ENCODE assay signal across 8 mouse cellular contexts in genomic region chr17:9168411-9168810, GRCm38 (mm10).
DNase-seq lines count a peak whose midpoint lies in the region; ATAC-seq and TF ChIP-seq lines count a peak whose summit lies in the region.

No protein-coding gene starts in this region.

- H3K4me2 ChIP-seq in forebrain, embryonic 11.5 days (ENCODE audit: low read depth, low read length, severe bottlenecking): peak overlapping the region; percentile 89
- peak overlapping the region; percentile 92 for H3K4me2 ChIP-seq in heart, embryonic 14.5 days (ENCODE audit: low read length)
- H3K4me2 ChIP-seq in kidney, postnatal 0 days (ENCODE audit: low read length): peak overlapping the region; percentile 76
- H3K4me2 ChIP-seq in myocyte (ENCODE audit: low read depth): peak overlapping the region; percentile 81

- peak; percentile 75 for ATAC-seq in forebrain, embryonic 11.5 days (replicated peaks; ENCODE audit: low FRiP score)
- no peak for ATAC-seq in heart, embryonic 14.5 days (ENCODE audit: insufficient number of reproducible peaks, insufficient read depth, low FRiP score, low read depth)
- no peak; the same call in 1 of the 2 replicates for ATAC-seq in kidney, postnatal 0 days (replicated peaks; ENCODE audit: low FRiP score, low read depth)

- no peak for TF ChIP-seq POLR2A in liver, adult 2 months (IDR thresholded peaks at IDR 0.05; ENCODE audit: extremely low read depth, insufficient read depth, low read length)
- TF ChIP-seq POLR2A in myocyte (IDR thresholded peaks at IDR 0.05; ENCODE audit: insufficient read length, low read depth): no peak

- H3K79me2 ChIP-seq in liver, adult 2 months (ENCODE audit: control insufficient read depth, insufficient read depth, low read length): no peaks in the 10 kb centered on the region
- no peaks in the 10 kb centered on the region for H3K79me2 ChIP-seq in myocyte (ENCODE audit: control insufficient read depth, insufficient read depth)

- TF ChIP-seq CTCF in kidney, postnatal 0 days (IDR thresholded peaks at IDR 0.05; ENCODE audit: low read depth): peak; percentile 98
- TF ChIP-seq CTCF in liver, adult 2 months (IDR thresholded peaks at IDR 0.05; ENCODE audit: low read depth, low read length): peak; percentile 90

- H3K4me1 ChIP-seq in forebrain, embryonic 11.5 days (replicated peaks; ENCODE audit: control insufficient read depth, insufficient read depth, low read length): peaks cover 7% of the 10 kb centered on the region; the same call in 1 of the 2 replicates
- H3K4me1 ChIP-seq in heart, embryonic 14.5 days (ENCODE audit: control insufficient read depth in 2 of 2, insufficient read depth in 2 of 2, low read length in 2 of 2): peaks cover 3 to 7% of the 10 kb centered on the region in 2 experiments; a peak in 2 of 4 replicates
- peaks cover 12% of the 10 kb centered on the region; the same call in 1 of the 2 replicates for H3K4me1 ChIP-seq in kidney, postnatal 0 days (replicated peaks; ENCODE audit: insufficient read depth, low read length)
- 0 out of 2 replicates have a peak, but pooled peaks cover 1% of the 10 kb centered on the region for H3K4me1 ChIP-seq in liver, adult 2 months (ENCODE audit: control insufficient read depth, insufficient read depth, low read length)

- H3K9me3 ChIP-seq in forebrain, embryonic 11.5 days (ENCODE audit: control insufficient read depth, low read length): no peaks in the 10 kb centered on the region
- H3K9me3 ChIP-seq in heart, embryonic 14.5 days (ENCODE audit: control insufficient read depth, low read length): no peaks in the 10 kb centered on the region
- H3K9me3 ChIP-seq in kidney, postnatal 0 days (replicated peaks; ENCODE audit: low read length): no peaks in the 10 kb centered on the region

- H3K36me3 ChIP-seq in forebrain, embryonic 11.5 days (ENCODE audit: control insufficient read depth, insufficient read depth, low read length): no peaks in the 10 kb centered on the region
- H3K36me3 ChIP-seq in heart, embryonic 14.5 days (ENCODE audit: control insufficient read depth, insufficient read depth, low read length): no peaks in the 10 kb centered on the region
- H3K36me3 ChIP-seq in kidney, postnatal 0 days (ENCODE audit: insufficient read depth, low read length): no peaks in the 10 kb centered on the region
- no peaks in the 10 kb centered on the region for H3K36me3 ChIP-seq in liver, adult 2 months (ENCODE audit: control insufficient read depth, insufficient read depth, low read length)
- H3K36me3 ChIP-seq in myocyte (ENCODE audit: control insufficient read depth, insufficient read depth): no peaks in the 10 kb centered on the region

- no peaks in the 10 kb centered on the region for H3K27me3 ChIP-seq in forebrain, embryonic 11.5 days (ENCODE audit: control insufficient read depth, insufficient read depth, low read length)
- no peaks in the 10 kb centered on the region; the same call in 1 of the 2 replicates for H3K27me3 ChIP-seq in heart, embryonic 14.5 days (ENCODE audit: control insufficient read depth, insufficient read depth, low read length)
- no peaks in the 10 kb centered on the region for H3K27me3 ChIP-seq in kidney, postnatal 0 days (ENCODE audit: insufficient read depth, low read length)
- H3K27me3 ChIP-seq in liver, adult 2 months (ENCODE audit: control insufficient read depth, insufficient read depth, low read length): no peaks in the 10 kb centered on the region
- no peaks in the 10 kb centered on the region for H3K27me3 ChIP-seq in myocyte (ENCODE audit: control insufficient read depth, insufficient read depth, insufficient read length)

- WGBS in forebrain, embryonic 11.5 days: 1% methylated on average over 5 of the region's 5 CpGs
- 0% methylated on average over 5 of the region's 5 CpGs for WGBS in heart, embryonic 14.5 days
- under 1% methylated on average over 5 of the region's 5 CpGs for WGBS in kidney, postnatal 0 days
- 2% methylated on average over 5 of the region's 5 CpGs for WGBS in liver, adult 2 months

- peak overlapping the region; percentile 41 for H3K4me3 ChIP-seq in forebrain, embryonic 11.5 days (ENCODE audit: low read depth, low read length)
- peak overlapping the region; percentile 45 to 46 for H3K4me3 ChIP-seq in heart, embryonic 14.5 days (ENCODE audit: control insufficient read depth in 1 of 2, insufficient read depth in 1 of 2, low read depth in 1 of 2, low read length in 2 of 2)
- H3K4me3 ChIP-seq in kidney, postnatal 0 days (replicated peaks; ENCODE audit: low read depth, low read length): peak overlapping the region; percentile 40
- no peak overlapping the region for H3K4me3 ChIP-seq in liver, adult 2 months (ENCODE audit: insufficient read depth, low read depth, low read length)
- peak overlapping the region; percentile 19 for H3K4me3 ChIP-seq in myocyte

- H3ac ChIP-seq in myocyte (ENCODE audit: control insufficient read depth, insufficient read length): no peak overlapping the region

- no peak overlapping the region for H3K27ac ChIP-seq in forebrain, embryonic 11.5 days (ENCODE audit: low read depth, low read length)
- H3K27ac ChIP-seq in heart, embryonic 14.5 days (replicated peaks in 1 of 2; ENCODE audit: control insufficient read depth in 1 of 2, insufficient read depth in 1 of 2, low read depth in 2 of 2, low read length in 2 of 2): no peak overlapping the region
- no peak overlapping the region for H3K27ac ChIP-seq in kidney, postnatal 0 days
- no peak overlapping the region for H3K27ac ChIP-seq in liver, adult 2 months (replicated peaks; ENCODE audit: insufficient read depth, low read depth, low read length)

- peak overlapping the region; percentile 66 for H3K9ac ChIP-seq in forebrain, embryonic 11.5 days (ENCODE audit: low read length)
- peak overlapping the region; percentile 67 for H3K9ac ChIP-seq in heart, embryonic 14.5 days (ENCODE audit: low read length)
- H3K9ac ChIP-seq in kidney, postnatal 0 days (ENCODE audit: low read depth, low read length): no peak overlapping the region
- H3K9ac ChIP-seq in liver, adult 2 months (ENCODE audit: low read depth, low read length): no peak overlapping the region

- peak; percentile 80 for DNase-seq in ES-CJ7 (ENCODE audit: low read depth, low spot score)
- DNase-seq in c-Kit-positive CD71-negative TER-119-negative erythroid progenitor cells, embryonic 14.5 days (ENCODE audit: low read depth): peak; percentile 45
- DNase-seq in forebrain, embryonic 11.5 days (ENCODE audit: low spot score): peak; percentile 92
- peak; percentile 83 for DNase-seq in kidney, postnatal 0 days (ENCODE audit: low spot score)
- DNase-seq in liver, adult 2 months (ENCODE audit: extremely low read depth, low read depth, low spot score): peak; percentile 12
- peak; percentile 26 for DNase-seq in thymus, postnatal 0 days (ENCODE audit: low spot score)

TF ChIP-seq in myocyte, 11 proteins besides CTCF, POLR2A, EP300 and RAD21:
- TF ChIP-seq USF1 (IDR thresholded peaks at IDR 0.05; ENCODE audit: low read depth) (no peak), MAX (IDR thresholded peaks at IDR 0.05; ENCODE audit: low read depth) (peak; percentile 49), E2F4 (IDR thresholded peaks at IDR 0.05; ENCODE audit: insufficient read depth) (no peak), SRF (IDR thresholded peaks at IDR 0.05; ENCODE audit: control insufficient read depth, insufficient read length, low read depth) (no peak), CEBPB (IDR thresholded peaks at IDR 0.05; ENCODE audit: insufficient read depth, poor library complexity, severe bottlenecking) (no peak), MYOG (IDR thresholded peaks at IDR 0.05; ENCODE audit: control insufficient read depth in 1 of 3, insufficient read depth in 1 of 3, insufficient read length in 2 of 3, low read depth in 2 of 3) (no peak), POLR2AphosphoS2 (IDR thresholded peaks at IDR 0.05; ENCODE audit: insufficient read length, low read depth) (no peak)

Comparison
In these comparisons a context has a peak if more than half of its experiments do, and no peak if none do; other contexts are left out.
1. DNase-seq: peak in every context shown above with its lines; median percentile 92 in forebrain, embryonic 11.5 days; 83 in kidney, postnatal 0 days; 80 in ES-CJ7; 45 in c-Kit-positive CD71-negative TER-119-negative erythroid progenitor cells, embryonic 14.5 days; 26 in thymus, postnatal 0 days; 12 in liver, adult 2 months.
2. H3K9ac ChIP-seq: peak in forebrain, embryonic 11.5 days (single experiment) and heart, embryonic 14.5 days (single experiment); none in kidney, postnatal 0 days (single experiment) and liver, adult 2 months (single experiment).
3. Peak in every context shown above with its lines, with median percentiles within 50 percentile points of each other: H3K4me2 ChIP-seq.